Mouse (Mus musculus) cerebellum, adult 2 months (tissue): ENCODE data around the gene Schip1.

Source experiments
- CTCF ChIP-seq: fragments of 200-500 bp; IDR thresholded peaks from 2 replicates; pipeline ENCODE4 v1.5.1; 2011; ENCODE audit warnings: low read depth, mild to moderate bottlenecking, control low read depth, low read length, moderate library complexity, borderline replicate concordance; ENCODE audit not compliant: insufficient read depth
- POLR2A ChIP-seq: fragments of 200-500 bp; IDR thresholded peaks from 2 replicates; pipeline ENCODE4 v1.6.1; 2011; ENCODE audit warnings: low read length, control low read depth, borderline replicate concordance; ENCODE audit not compliant: insufficient read depth

DNA sequence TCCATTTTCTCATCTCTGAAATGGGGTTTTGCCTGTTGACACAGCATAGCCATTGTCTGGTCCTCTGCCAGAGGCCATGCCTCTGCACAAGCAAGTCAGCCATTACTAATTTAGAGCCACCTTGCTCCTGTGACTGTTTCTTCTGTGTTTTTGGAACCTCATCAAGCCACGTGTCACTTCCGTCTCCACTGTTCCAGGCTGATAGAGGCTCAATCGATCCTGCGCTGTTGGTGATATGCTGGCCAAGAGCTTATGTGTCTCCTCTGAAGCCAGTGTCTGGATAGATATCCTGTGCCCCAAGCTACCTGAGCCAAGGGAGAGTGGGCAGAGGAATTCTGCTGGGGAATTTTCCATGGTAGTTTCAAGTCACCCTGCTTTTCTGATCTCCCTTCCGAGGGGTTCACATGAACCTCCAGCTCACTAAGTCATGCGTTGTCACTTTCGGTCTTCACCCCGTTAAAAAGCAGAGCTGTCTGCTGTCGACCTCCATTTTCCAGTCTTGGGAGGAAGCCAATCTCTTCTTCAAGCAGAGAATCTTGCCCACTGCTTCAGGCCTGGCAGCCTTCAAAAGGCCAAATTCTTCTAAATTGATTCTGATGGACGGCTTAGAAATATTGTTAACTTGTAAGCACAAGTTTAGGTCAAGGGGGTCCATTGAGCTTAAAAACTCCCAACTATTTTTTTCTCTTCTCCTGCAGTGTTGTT, 511.2 kb downstream of the Schip1 start:
- TF ChIP-seq CTCF (no peak), POLR2A (peak; percentile 42; the same call in 1 of the 2 replicates)
